Mouse (Mus musculus) neutrophil, adult 83 days (primary cell): ENCODE measurements around the gene Tent2. TPM values are rescaled to one million over a fixed set of nuclear protein-coding genes. Genes with fewer than 3 reads are reported as not detected.

Experiments used
- total RNA-seq, 2 experiments: library from RNA; stranded (reverse); gene quantifications; one replicate each; pipeline ENCODE4 v1.2.4; 2023

Tent2 gene
- total RNA-seq = 10 to 100 TPM; 52.8 to 54.2 TPM

GRCm38 (mm10) chr13:93191831-93192645 is at the start of gene Tent2:
TSS of gene Tent2 (minus strand) at chr13:93192385.

GRCm38 (mm10) chr13:93144336-93145167 is 47.6 kb downstream of the Tent2 start, which contains the start of gene Cmya5:
TSS of gene Cmya5 (minus strand) at chr13:93144724.

Other genes starting within 250 kb of the Tent2 start
- gene Cmya5, start 47.7 kb downstream of the Tent2 start, total RNA-seq = under 1 TPM; 0.07 to 0.13 TPM
- 10 to 100 TPM; 10.1 to 11.6 TPM for gene Homer1, start 107.2 kb upstream of the Tent2 start, total RNA-seq